Mouse (Mus musculus) thymus, adult 2 months (tissue): ENCODE data around the gene Sh3bp5l. TPM values are rescaled to one million over a fixed set of nuclear protein-coding genes. Genes with fewer than 3 reads are reported as not detected.
"Not testable (repeated sequence)": the region's sequence is repeated elsewhere in the genome, so short reads cannot be mapped to it uniquely, and the experiment has no call there.

ENCODE experiments used
- DNase-seq: peaks from one replicate; pipeline ENCODE4 v3.0.0; 2021
- H3K27ac ChIP-seq: fragments of 200-500 bp; 2 replicates; pipeline ENCODE4 v1.5.1; 2012; ENCODE audit warnings: low read length, control low read depth; ENCODE audit not compliant: control insufficient read depth, insufficient read depth
- H3K27me3 ChIP-seq: fragments of 200-500 bp; 2 replicates; pipeline ENCODE4 v1.6.1; 2012; ENCODE audit warnings: mild to moderate bottlenecking, low read length, moderate library complexity, mixed read lengths; ENCODE audit not compliant: control insufficient read depth, insufficient read depth
- H3K36me3 ChIP-seq: fragments of 200-500 bp; 2 replicates; pipeline ENCODE4 v1.6.1; 2012; ENCODE audit warnings: mild to moderate bottlenecking, low read length, moderate library complexity; ENCODE audit not compliant: control insufficient read depth, insufficient read depth
- H3K4me1 ChIP-seq: fragments of 200-500 bp; replicated peaks from 2 replicates; pipeline ENCODE4 v1.6.1; 2012; ENCODE audit warnings: low read length; ENCODE audit not compliant: control insufficient read depth, insufficient read depth
- H3K4me3 ChIP-seq: fragments of 200-500 bp; 2 replicates; pipeline ENCODE4 v1.5.1; 2012; ENCODE audit warnings: mild to moderate bottlenecking, low read length, control low read depth, moderate library complexity; ENCODE audit not compliant: control insufficient read depth, insufficient read depth
- CTCF ChIP-seq: fragments of 200-500 bp; IDR thresholded peaks from 2 replicates; pipeline ENCODE4 v1.5.1; 2012; ENCODE audit warnings: mild to moderate bottlenecking, control low read depth, low read length, moderate library complexity, borderline replicate concordance; ENCODE audit not compliant: control insufficient read depth, poor library complexity, insufficient read depth; ENCODE audit errors: extremely low read depth
- POLR2A ChIP-seq: fragments of 200-500 bp; IDR thresholded peaks from 2 replicates; pipeline ENCODE4 v1.6.1; 2012; ENCODE audit warnings: mild to moderate bottlenecking, low read length, control low read depth, moderate library complexity; ENCODE audit not compliant: control insufficient read depth, poor library complexity, insufficient read depth; ENCODE audit errors: extremely low read depth
- WGBS: fragments of 180-500 bp; shearing (Covaris S2); methylation state at CpG from one replicate; pipeline ENCODE4 v1.1.7; 2018; 5-methylcytosine and 5-hydroxymethylcytosine counted together
- polyA plus RNA-seq: library from polyadenylated mRNA; depleted of rRNA; stranded (reverse); fragments of >200 nt; gene quantifications from 2 replicates; pipeline ENCODE4 v1.2.3, GENCODE M21; 2012

The Sh3bp5l gene
- polyA plus RNA-seq, 1 experiment, result 43.3 TPM

GRCm38 (mm10) chr11:58353709-58354108, 23.2 kb downstream of the Sh3bp5l start:
- H3K36me3 ChIP-seq, result no peaks in the 10 kb centered on the region
- no peak for TF ChIP-seq POLR2A
- TF ChIP-seq CTCF, result no peak
- DNase-seq, result no peak
- H3K4me3 ChIP-seq, result no peak overlapping the region
- no peak overlapping the region for H3K27ac ChIP-seq
- H3K4me1 ChIP-seq, result no peaks in the 10 kb centered on the region
- H3K27me3 ChIP-seq, result no peaks in the 10 kb centered on the region
- WGBS, result 82% methylated on average over 3 of the region's 3 CpGs

DNA sequence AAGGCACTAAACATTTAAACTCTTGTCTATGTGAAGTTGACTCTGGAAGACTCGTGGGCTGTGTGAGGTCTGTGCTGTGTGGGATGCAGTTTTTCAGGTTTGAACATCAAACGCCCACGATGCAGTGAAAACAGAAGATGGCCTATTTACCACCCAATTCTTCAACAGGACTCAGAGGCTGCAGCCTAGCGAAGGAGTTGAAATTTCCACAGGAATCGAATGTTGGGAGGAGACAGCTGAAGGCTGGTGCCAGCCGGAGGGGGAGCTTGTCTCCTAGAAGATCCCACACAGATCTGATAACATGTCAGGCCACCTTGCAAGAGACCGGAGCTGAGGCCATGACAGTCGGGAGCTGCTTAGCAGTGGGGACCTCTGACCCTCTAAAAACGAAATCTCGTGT, 24.0 kb downstream of the Sh3bp5l start:
- Histone ChIP-seq H3K4me3 (no peak overlapping the region), H3K36me3 (no peaks in the 10 kb centered on the region), H3K27ac (no peak overlapping the region), H3K27me3 (no peaks in the 10 kb centered on the region), H3K4me1 (no peaks in the 10 kb centered on the region)
- TF ChIP-seq CTCF (no peak), POLR2A (no peak)
- 77% methylated on average over 10 of the region's 10 CpGs for WGBS
- no peak for DNase-seq

GRCm38 (mm10) chr11:58354927-58355326, 24.4 kb downstream of the Sh3bp5l start:
- no peaks in the 10 kb centered on the region for H3K27me3 ChIP-seq
- H3K27ac ChIP-seq, result no peak overlapping the region
- DNase-seq, result no peak
- H3K4me1 ChIP-seq, result no peaks in the 10 kb centered on the region
- H3K4me3 ChIP-seq, result no peak overlapping the region
- no peak for TF ChIP-seq POLR2A
- WGBS, result 86% methylated on average over 3 of the region's 3 CpGs
- no peaks in the 10 kb centered on the region for H3K36me3 ChIP-seq

GRCm38 (mm10) chr11:58357042-58357441, 26.5 kb downstream of the Sh3bp5l start:
- no peaks in the 10 kb centered on the region for H3K4me1 ChIP-seq
- no peak for TF ChIP-seq POLR2A
- TF ChIP-seq CTCF, result no peak
- H3K27ac ChIP-seq, result no peak overlapping the region
- H3K36me3 ChIP-seq, result no peaks in the 10 kb centered on the region
- WGBS, result 85% methylated on average over 3 of the region's 3 CpGs
- no peaks in the 10 kb centered on the region for H3K27me3 ChIP-seq
- DNase-seq, result no peak
- H3K4me3 ChIP-seq, result no peak overlapping the region

DNA sequence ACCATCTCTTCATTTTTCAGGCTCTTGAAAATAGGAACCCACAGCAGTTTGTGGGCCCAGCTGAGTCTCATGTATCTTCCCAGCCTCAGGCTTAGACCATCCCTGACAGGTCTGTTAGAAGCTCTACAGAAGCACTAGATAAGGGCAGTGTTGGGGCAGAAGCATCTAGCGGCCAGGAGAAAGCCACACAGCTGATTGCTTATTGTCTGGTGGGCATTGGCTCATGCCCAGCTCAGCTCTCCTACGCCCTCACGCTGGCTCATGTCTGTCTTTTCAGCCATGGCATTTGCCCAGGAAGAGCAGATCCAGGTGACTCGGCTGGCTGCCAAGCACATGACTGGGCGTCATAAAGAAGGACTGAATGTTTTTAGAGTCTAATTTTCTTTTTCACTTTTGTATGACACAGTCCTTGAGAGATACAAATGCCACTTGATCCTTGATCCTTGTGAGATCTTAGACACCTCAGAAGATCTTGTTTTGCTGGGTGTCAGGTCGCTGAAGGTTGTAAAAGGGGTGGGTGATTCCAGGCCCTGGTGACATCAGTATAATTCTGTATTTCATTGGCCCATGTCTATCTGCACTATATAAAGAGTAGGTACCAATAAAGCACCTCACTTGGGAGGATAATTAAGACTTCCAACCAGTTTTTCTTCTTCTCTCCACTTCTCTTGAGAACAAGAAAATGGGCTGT, 27.5 kb downstream of the Sh3bp5l start:
- Histone ChIP-seq H3K27ac (no peak overlapping the region), H3K4me1 (no peaks in the 10 kb centered on the region), H3K4me3 (no peak overlapping the region), H3K36me3 (no peaks in the 10 kb centered on the region), H3K27me3 (no peaks in the 10 kb centered on the region)
- no peak for TF ChIP-seq CTCF
- 73% methylated on average over 6 of the region's 6 CpGs for WGBS
- no peak for DNase-seq

DNA sequence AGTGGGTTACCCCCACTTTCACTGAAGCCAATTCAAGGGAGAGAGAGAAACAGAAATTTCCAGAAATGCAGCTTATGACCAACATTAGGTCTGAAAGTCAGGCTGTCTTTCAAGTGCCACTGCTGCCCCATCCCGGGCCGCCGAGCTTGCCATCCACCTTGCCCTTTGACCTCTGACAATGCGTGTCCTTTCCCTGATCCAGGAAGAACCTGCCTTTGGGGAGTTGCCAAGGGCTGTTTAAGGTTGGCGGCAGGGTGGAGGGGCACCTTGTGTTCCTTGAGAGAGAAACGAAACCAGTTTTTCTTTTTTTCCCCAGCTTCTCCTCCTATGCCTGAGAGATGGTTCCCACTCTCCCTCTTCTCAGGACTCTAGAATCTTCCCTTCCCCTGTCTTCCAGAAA, 32.0 kb downstream of the Sh3bp5l start:
- not testable (repeated sequence) for H3K4me1 ChIP-seq, H3K27me3 ChIP-seq, DNase-seq, H3K4me3 ChIP-seq, H3K36me3 ChIP-seq, H3K27ac ChIP-seq
- WGBS, result no CpG with 5 or more reads among the region's 6 CpGs

DNA sequence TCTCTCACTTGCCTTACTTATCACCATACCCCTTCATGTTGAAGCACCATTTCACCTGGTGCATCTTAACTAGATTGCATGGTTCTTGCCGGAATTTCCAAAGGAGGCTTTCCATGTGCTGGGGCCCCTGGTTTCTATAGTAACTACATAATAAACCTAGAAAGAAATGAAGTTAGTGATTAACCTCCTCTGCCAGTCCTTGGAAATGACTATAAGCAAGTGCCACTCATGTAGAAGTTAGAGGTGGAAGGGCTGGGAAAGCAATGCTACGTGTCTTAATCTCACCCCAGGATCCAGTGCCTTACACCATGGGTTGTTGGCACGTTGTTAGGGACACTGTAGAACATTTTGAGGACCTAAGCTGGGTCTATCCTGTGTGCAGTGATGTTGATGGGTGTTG, 33.9 kb downstream of the Sh3bp5l start:
- Histone ChIP-seq H3K36me3 (no peaks in the 10 kb centered on the region), H3K27me3 (no peaks in the 10 kb centered on the region), H3K27ac (no peak overlapping the region), H3K4me3 (no peak overlapping the region), H3K4me1 (no peaks in the 10 kb centered on the region)
- no peak for DNase-seq
- WGBS, result 76% methylated on average over 3 of the region's 3 CpGs
- TF ChIP-seq CTCF (no peak), POLR2A (no peak)

DNA sequence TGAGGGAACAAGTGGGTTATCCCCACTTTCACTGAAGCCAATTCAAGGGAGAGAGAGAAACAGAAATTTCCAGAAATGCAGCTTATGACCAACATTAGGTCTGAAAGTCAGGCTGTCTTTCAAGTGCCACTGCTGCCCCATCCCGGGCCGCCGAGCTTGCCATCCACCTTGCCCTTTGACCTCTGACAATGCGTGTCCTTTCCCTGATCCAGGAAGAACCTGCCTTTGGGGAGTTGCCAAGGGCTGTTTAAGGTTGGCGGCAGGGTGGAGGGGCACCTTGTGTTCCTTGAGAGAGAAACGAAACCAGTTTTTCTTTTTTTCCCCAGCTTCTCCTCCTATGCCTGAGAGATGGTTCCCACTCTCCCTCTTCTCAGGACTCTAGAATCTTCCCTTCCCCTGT, 35.7 kb downstream of the Sh3bp5l start:
- no CpG with 5 or more reads among the region's 6 CpGs for WGBS
- H3K36me3 ChIP-seq, H3K4me1 ChIP-seq, H3K4me3 ChIP-seq, H3K27me3 ChIP-seq, DNase-seq, H3K27ac ChIP-seq: not testable (repeated sequence)
